Mouse (Mus musculus): Measurements from ENCODE around the gene Cfap69. TPM values are rescaled to one million over a fixed set of nuclear protein-coding genes. Genes with fewer than 3 reads are reported as not detected.
A peak's percentile ranks its signal among the peaks of the same experiment; 100 is the strongest.

The Cfap69 gene
- total RNA-seq, 2 experiments from 2014 or later, result not detected

- no peak for ATAC-seq (replicated peaks; ENCODE audit: poor library complexity, severe bottlenecking)
Observed at GRCm38 (mm10) chr5:5663057-5663456, 982 bp downstream of the Cfap69 start.

- peak; percentile 61; the same call in 1 of the 2 replicates for ATAC-seq (replicated peaks; ENCODE audit: poor library complexity, severe bottlenecking)
Observed at GRCm38 (mm10) chr5:5658680-5659079, 5.4 kb downstream of the Cfap69 start.

GRCm38 (mm10) chr5:5657932-5658331 lies 6.1 kb downstream of the Cfap69 start:
- ATAC-seq (replicated peaks; ENCODE audit: poor library complexity, severe bottlenecking), result no peak

- ATAC-seq (replicated peaks; ENCODE audit: poor library complexity, severe bottlenecking), result no peak
Observed at GRCm38 (mm10) chr5:5648817-5649569, 15.0 kb downstream of the Cfap69 start.

- no peak for ATAC-seq (replicated peaks; ENCODE audit: poor library complexity, severe bottlenecking)
Observed at GRCm38 (mm10) chr5:5646173-5646572, 17.9 kb downstream of the Cfap69 start.

GRCm38 (mm10) chr5:5638496-5638895 lies 25.5 kb downstream of the Cfap69 start:
- no peak for ATAC-seq (replicated peaks; ENCODE audit: poor library complexity, severe bottlenecking)

GRCm38 (mm10) chr5:5625491-5625890 lies 38.5 kb downstream of the Cfap69 start:
- no peak for ATAC-seq (replicated peaks; ENCODE audit: poor library complexity, severe bottlenecking)

GRCm38 (mm10) chr5:5618329-5618728 lies 45.7 kb downstream of the Cfap69 start:
- no peak for ATAC-seq (replicated peaks; ENCODE audit: poor library complexity, severe bottlenecking)

GRCm38 (mm10) chr5:5610540-5610939 lies 53.5 kb downstream of the Cfap69 start:
- no peak for ATAC-seq (replicated peaks; ENCODE audit: poor library complexity, severe bottlenecking)

- ATAC-seq (replicated peaks; ENCODE audit: poor library complexity, severe bottlenecking), result no peak
Observed at GRCm38 (mm10) chr5:5587686-5588085, 76.4 kb downstream of the Cfap69 start.

GRCm38 (mm10) chr5:5573749-5574317 lies 90.2 kb downstream of the Cfap69 start, which contains the start of gene Gm8773:
Gene Gm8773 (plus strand): TSS chr5:5573799.
- peak; percentile 86 for ATAC-seq (replicated peaks; ENCODE audit: poor library complexity, severe bottlenecking)

- no peak for ATAC-seq (replicated peaks; ENCODE audit: poor library complexity, severe bottlenecking)
Observed at GRCm38 (mm10) chr5:5562435-5562834, 101.6 kb downstream of the Cfap69 start.

- peak; percentile 23; the same call in 1 of the 2 replicates for ATAC-seq (replicated peaks; ENCODE audit: poor library complexity, severe bottlenecking)
Observed at GRCm38 (mm10) chr5:5561041-5561706, 102.9 kb downstream of the Cfap69 start.

- no peak for ATAC-seq (replicated peaks; ENCODE audit: poor library complexity, severe bottlenecking)
Observed at GRCm38 (mm10) chr5:5559798-5560197, 104.2 kb downstream of the Cfap69 start.

- peak; percentile 97 for ATAC-seq (replicated peaks; ENCODE audit: poor library complexity, severe bottlenecking)
Observed at GRCm38 (mm10) chr5:5559079-5559740, 104.8 kb downstream of the Cfap69 start, which contains the start of gene Gtpbp10. Gene Gtpbp10 (minus strand): TSS chr5:5559538.

GRCm38 (mm10) chr5:5551110-5551509 lies 112.9 kb downstream of the Cfap69 start:
- peak; percentile 61 for ATAC-seq (replicated peaks; ENCODE audit: poor library complexity, severe bottlenecking)

GRCm38 (mm10) chr5:5540385-5540784 lies 123.7 kb downstream of the Cfap69 start:
- ATAC-seq (replicated peaks; ENCODE audit: poor library complexity, severe bottlenecking), result no peak

GRCm38 (mm10) chr5:5539771-5540170 lies 124.3 kb downstream of the Cfap69 start:
- no peak for ATAC-seq (replicated peaks; ENCODE audit: poor library complexity, severe bottlenecking)

- no peak for ATAC-seq (replicated peaks; ENCODE audit: poor library complexity, severe bottlenecking)
Observed at GRCm38 (mm10) chr5:5536131-5536530, 127.9 kb downstream of the Cfap69 start.

- no peak for ATAC-seq (replicated peaks; ENCODE audit: poor library complexity, severe bottlenecking)
Observed at GRCm38 (mm10) chr5:5533656-5534420, 130.2 kb downstream of the Cfap69 start.
